Mouse (Mus musculus) lung, postnatal 0 days (tissue): ENCODE data around the gene Cish. TPM values are rescaled to one million over a fixed set of nuclear protein-coding genes. Genes with fewer than 3 reads are reported as not detected.

Experiments used
- ATAC-seq: fragments of 200-750 bp; cut with Nextera tagmentation; 2 replicates; pipeline ENCODE4 v1.8.0; 2017; ENCODE audit warnings: moderate library complexity
- DNase-seq: peaks from one replicate; pipeline ENCODE4 v3.0.0-alpha.2; 2016; ENCODE audit warnings: low spot score
- H3K27ac ChIP-seq: fragments of 300-500 bp; sonication (generic); 2 replicates; pipeline ENCODE4 v1.5.1; 2014; ENCODE audit warnings: antibody characterized with exemption, mild to moderate bottlenecking, low read length, mixed read lengths
- H3K27me3 ChIP-seq: fragments of 300-500 bp; sonication (generic); replicated peaks from 2 replicates; pipeline ENCODE4 v1.6.1; 2014; ENCODE audit warnings: low read length, mixed read lengths; ENCODE audit not compliant: insufficient read depth
- H3K36me3 ChIP-seq: fragments of 300-500 bp; sonication (generic); 2 replicates; pipeline ENCODE4 v1.6.1; 2014; ENCODE audit warnings: low read length, mixed read lengths; ENCODE audit not compliant: insufficient read depth
- H3K4me1 ChIP-seq: fragments of 300-500 bp; sonication (generic); 2 replicates; pipeline ENCODE4 v1.6.1; 2014; ENCODE audit warnings: antibody characterized with exemption, low read depth, low read length, mixed read lengths; ENCODE audit not compliant: insufficient read depth
- H3K4me2 ChIP-seq: fragments of 300-500 bp; sonication (generic); replicated peaks from 2 replicates; pipeline ENCODE4 v1.6.1; 2014; ENCODE audit warnings: low read depth, mild to moderate bottlenecking, low read length, moderate library complexity, mixed read lengths
- H3K4me3 ChIP-seq: fragments of 300-500 bp; sonication (generic); 2 replicates; pipeline ENCODE4 v1.5.1; 2014; ENCODE audit warnings: low read depth, low read length
- H3K9ac ChIP-seq: fragments of 300-500 bp; sonication (generic); replicated peaks from 2 replicates; pipeline ENCODE4 v1.6.1; 2014; ENCODE audit warnings: low read depth, mild to moderate bottlenecking
- H3K9me3 ChIP-seq: fragments of 300-500 bp; sonication (generic); 2 replicates; pipeline ENCODE4 v1.6.1; 2016; ENCODE audit warnings: low read length, mixed read lengths
- CTCF ChIP-seq: IDR thresholded peaks from 2 replicates; pipeline ENCODE4 v1.5.1; 2016; ENCODE audit warnings: antibody characterized with exemption, mild to moderate bottlenecking
- EP300 ChIP-seq: IDR thresholded peaks from 2 replicates; pipeline ENCODE4 v1.6.1; 2016; ENCODE audit warnings: antibody characterized with exemption, mild to moderate bottlenecking, control low read depth
- WGBS: fragments of 180-500 bp; shearing (Covaris S2); extraction: QIAGEN DNeasy Blood & Tissue Kit; methylation state at CpG from one replicate; pipeline ENCODE4 v1.1.7; 2014; 5-methylcytosine and 5-hydroxymethylcytosine counted together
- polyA plus RNA-seq: library from polyadenylated mRNA; unstranded; fragments of >200 nt; fragmentation: Nextera tagmentation; extraction: Ambion mirVana; gene quantifications from 2 replicates; pipeline ENCODE4 v1.2.1, GENCODE M21; 2015

Gene Cish
- polyA plus RNA-seq, 1 experiment from 2014 or later: 49.2 TPM

- Histone ChIP-seq H3K36me3 (no peaks in the 10 kb centered on the region), H3K27ac (peak overlapping the region; percentile 61; the same call in 1 of the 2 replicates), H3K4me3 (no peak overlapping the region), H3K9me3 (no peaks in the 10 kb centered on the region), H3K4me1 (peaks cover 33% of the 10 kb centered on the region), H3K4me2 (no peak overlapping the region), H3K9ac (no peak overlapping the region), H3K27me3 (no peaks in the 10 kb centered on the region)
- 77% methylated on average over 9 of the region's 9 CpGs for WGBS
- ATAC-seq (no peak), DNase-seq (no peak)
- no peak for TF ChIP-seq EP300
- no peak for TF ChIP-seq CTCF
Observed at GRCm38 (mm10) chr9:107308346-107309000, 12.6 kb downstream of the Cish start.

GRCm38 (mm10) chr9:107309171-107309570, 13.3 kb downstream of the Cish start:
- H3K9ac ChIP-seq: no peak overlapping the region
- no peak overlapping the region for H3K4me2 ChIP-seq
- H3K4me1 ChIP-seq: peaks cover 27% of the 10 kb centered on the region
- no peaks in the 10 kb centered on the region for H3K27me3 ChIP-seq
- no peak overlapping the region for H3K27ac ChIP-seq
- WGBS: 49% methylated on average over 9 of the region's 9 CpGs
- H3K36me3 ChIP-seq: no peaks in the 10 kb centered on the region
- TF ChIP-seq EP300 (no peak), CTCF (no peak)
- H3K9me3 ChIP-seq: no peaks in the 10 kb centered on the region
- H3K4me3 ChIP-seq: no peak overlapping the region
- DNase-seq (no peak), ATAC-seq (no peak)

GRCm38 (mm10) chr9:107309600-107309999, 13.8 kb downstream of the Cish start:
- H3K36me3 ChIP-seq: no peaks in the 10 kb centered on the region
- H3K4me1 ChIP-seq: peaks cover 24% of the 10 kb centered on the region
- no peak overlapping the region for H3K4me3 ChIP-seq
- no peak overlapping the region for H3K4me2 ChIP-seq
- no peak overlapping the region for H3K9ac ChIP-seq
- ATAC-seq (no peak), DNase-seq (no peak)
- no peak overlapping the region for H3K27ac ChIP-seq
- no peak for TF ChIP-seq CTCF
- no peak for TF ChIP-seq EP300
- no peaks in the 10 kb centered on the region for H3K9me3 ChIP-seq
- H3K27me3 ChIP-seq: no peaks in the 10 kb centered on the region
- 67% methylated on average over 5 of the region's 5 CpGs for WGBS

- H3K9ac ChIP-seq: no peak overlapping the region
- TF ChIP-seq EP300 (no peak), CTCF (no peak)
- 35% methylated on average over 10 of the region's 10 CpGs for WGBS
- H3K27ac ChIP-seq: 0 out of 2 replicates have a peak overlapping the region, but pooled peaks have one; percentile 21
- no peak overlapping the region for H3K4me2 ChIP-seq
- ATAC-seq (0 out of 2 replicates have a peak, but pooled peaks have one; percentile 18), DNase-seq (peak; percentile 61)
- no peaks in the 10 kb centered on the region for H3K9me3 ChIP-seq
- peaks cover 8% of the 10 kb centered on the region for H3K4me1 ChIP-seq
- no peaks in the 10 kb centered on the region for H3K27me3 ChIP-seq
- no peak overlapping the region for H3K4me3 ChIP-seq
- no peaks in the 10 kb centered on the region for H3K36me3 ChIP-seq
Observed at GRCm38 (mm10) chr9:107312811-107313584, 17.2 kb downstream of the Cish start.

- H3K4me2 ChIP-seq: no peak overlapping the region
- WGBS: 55% methylated on average over 3 of the region's 3 CpGs
- no peak for ATAC-seq
Observed at GRCm38 (mm10) chr9:107313926-107314325, 18.1 kb downstream of the Cish start.

GRCm38 (mm10) chr9:107315791-107316190, 20.0 kb downstream of the Cish start:
- H3K27ac ChIP-seq: no peak overlapping the region
- DNase-seq: no peak
- no peaks in the 10 kb centered on the region for H3K27me3 ChIP-seq
- TF ChIP-seq CTCF (no peak), EP300 (no peak)
- ATAC-seq: peak; percentile 14; the same call in 1 of the 2 replicates
- H3K4me1 ChIP-seq: peaks cover 3% of the 10 kb centered on the region; the same call in 1 of the 2 replicates
- no peak overlapping the region for H3K4me3 ChIP-seq
- no peak overlapping the region for H3K4me2 ChIP-seq
- no peaks in the 10 kb centered on the region for H3K9me3 ChIP-seq
- 52% methylated on average over 2 of the region's 2 CpGs for WGBS
- H3K36me3 ChIP-seq: no peaks in the 10 kb centered on the region
- H3K9ac ChIP-seq: no peak overlapping the region

More at GRCm38 (mm10) chr9:107313926-107314325, 18.1 kb downstream of the Cish start:
- TF ChIP-seq EP300 (no peak), CTCF (no peak)
- no peaks in the 10 kb centered on the region for H3K27me3 ChIP-seq
- no peak overlapping the region for H3K27ac ChIP-seq
- no peak overlapping the region for H3K9ac ChIP-seq
- H3K4me3 ChIP-seq: no peak overlapping the region
- H3K4me1 ChIP-seq: peaks cover 3% of the 10 kb centered on the region; the same call in 1 of the 2 replicates
- H3K9me3 ChIP-seq: no peaks in the 10 kb centered on the region
- H3K36me3 ChIP-seq: no peaks in the 10 kb centered on the region
- DNase-seq: no peak
